Mouse (Mus musculus): ENCODE measurements around the gene Ppfia4.
A peak's percentile ranks its signal among the peaks of the same experiment; 100 is the strongest.

The Ppfia4 gene

GRCm38 (mm10) chr1:134336958-134337710 is 4.4 kb upstream of the Ppfia4 start:
- DNase-seq: no peak

- DNase-seq: no peak
Measured at GRCm38 (mm10) chr1:134335924-134336810, 3.4 kb upstream of the Ppfia4 start.

GRCm38 (mm10) chr1:134335211-134335923 is 2.6 kb upstream of the Ppfia4 start:
- no peak for DNase-seq

GRCm38 (mm10) chr1:134334111-134334827 is 1.5 kb upstream of the Ppfia4 start:
- DNase-seq: no peak

GRCm38 (mm10) chr1:134333371-134334110 is 813 bp upstream of the Ppfia4 start:
- no peak for DNase-seq

- DNase-seq: peak; percentile 90
Measured at GRCm38 (mm10) chr1:134331879-134332635, 671 bp downstream of the Ppfia4 start.

GRCm38 (mm10) chr1:134326841-134327346 is 5.8 kb downstream of the Ppfia4 start:
- DNase-seq: no peak

GRCm38 (mm10) chr1:134322591-134322990 is 10.1 kb downstream of the Ppfia4 start:
- no peak for DNase-seq

- DNase-seq: no peak
Measured at GRCm38 (mm10) chr1:134320691-134321301, 11.9 kb downstream of the Ppfia4 start.

- DNase-seq: no peak
Measured at GRCm38 (mm10) chr1:134318261-134318660, 14.5 kb downstream of the Ppfia4 start.

- no peak for DNase-seq
Measured at GRCm38 (mm10) chr1:134316361-134316760, 16.4 kb downstream of the Ppfia4 start.

GRCm38 (mm10) chr1:134315181-134315580 is 17.5 kb downstream of the Ppfia4 start:
- DNase-seq: no peak

- DNase-seq: no peak
Measured at GRCm38 (mm10) chr1:134311760-134312159, 21.0 kb downstream of the Ppfia4 start.

GRCm38 (mm10) chr1:134310729-134311128 is 22.0 kb downstream of the Ppfia4 start:
- DNase-seq: no peak

- no peak for DNase-seq
Measured at GRCm38 (mm10) chr1:134310291-134310690, 22.4 kb downstream of the Ppfia4 start.

GRCm38 (mm10) chr1:134307409-134307808 is 25.3 kb downstream of the Ppfia4 start:
- no peak for DNase-seq

GRCm38 (mm10) chr1:134304940-134305339 is 27.8 kb downstream of the Ppfia4 start:
- DNase-seq: no peak

GRCm38 (mm10) chr1:134302568-134303238 is 30.0 kb downstream of the Ppfia4 start:
- no peak for DNase-seq

- DNase-seq: peak; percentile 38
Measured at GRCm38 (mm10) chr1:134298636-134299411, 33.9 kb downstream of the Ppfia4 start.
